Mouse (Mus musculus) thymus, adult 2 months (tissue): ENCODE results near the gene Cabp1. TPM values are rescaled to one million over a fixed set of nuclear protein-coding genes. Genes with fewer than 3 reads are reported as not detected.

ENCODE experiments used
- DNase-seq: peaks from one replicate; pipeline ENCODE4 v3.0.0; 2021
- H3K27ac ChIP-seq: fragments of 200-500 bp; 2 replicates; pipeline ENCODE4 v1.5.1; 2012; ENCODE audit warnings: low read length, control low read depth; ENCODE audit not compliant: control insufficient read depth, insufficient read depth
- H3K27me3 ChIP-seq: fragments of 200-500 bp; 2 replicates; pipeline ENCODE4 v1.6.1; 2012; ENCODE audit warnings: mild to moderate bottlenecking, low read length, moderate library complexity, mixed read lengths; ENCODE audit not compliant: control insufficient read depth, insufficient read depth
- H3K36me3 ChIP-seq: fragments of 200-500 bp; 2 replicates; pipeline ENCODE4 v1.6.1; 2012; ENCODE audit warnings: mild to moderate bottlenecking, low read length, moderate library complexity; ENCODE audit not compliant: control insufficient read depth, insufficient read depth
- H3K4me1 ChIP-seq: fragments of 200-500 bp; replicated peaks from 2 replicates; pipeline ENCODE4 v1.6.1; 2012; ENCODE audit warnings: low read length; ENCODE audit not compliant: control insufficient read depth, insufficient read depth
- H3K4me3 ChIP-seq: fragments of 200-500 bp; 2 replicates; pipeline ENCODE4 v1.5.1; 2012; ENCODE audit warnings: mild to moderate bottlenecking, low read length, control low read depth, moderate library complexity; ENCODE audit not compliant: control insufficient read depth, insufficient read depth
- CTCF ChIP-seq: fragments of 200-500 bp; IDR thresholded peaks from 2 replicates; pipeline ENCODE4 v1.5.1; 2012; ENCODE audit warnings: mild to moderate bottlenecking, control low read depth, low read length, moderate library complexity, borderline replicate concordance; ENCODE audit not compliant: control insufficient read depth, poor library complexity, insufficient read depth; ENCODE audit errors: extremely low read depth
- POLR2A ChIP-seq: fragments of 200-500 bp; IDR thresholded peaks from 2 replicates; pipeline ENCODE4 v1.6.1; 2012; ENCODE audit warnings: mild to moderate bottlenecking, low read length, control low read depth, moderate library complexity; ENCODE audit not compliant: control insufficient read depth, poor library complexity, insufficient read depth; ENCODE audit errors: extremely low read depth
- WGBS: fragments of 180-500 bp; shearing (Covaris S2); methylation state at CpG from one replicate; pipeline ENCODE4 v1.1.7; 2018; 5-methylcytosine and 5-hydroxymethylcytosine counted together
- polyA plus RNA-seq: library from polyadenylated mRNA; depleted of rRNA; stranded (reverse); fragments of >200 nt; gene quantifications from 2 replicates; pipeline ENCODE4 v1.2.3, GENCODE M21; 2012; rRNA removed

The Cabp1 gene
- polyA plus RNA-seq, 1 experiment: 0.58 TPM

GRCm38 (mm10) chr5:115129328-115129727, 64.9 kb downstream of the Cabp1 start:
- Histone ChIP-seq H3K27me3 (no peaks in the 10 kb centered on the region), H3K4me3 (no peak overlapping the region), H3K36me3 (peaks cover 12% of the 10 kb centered on the region), H3K4me1 (peaks cover 36% of the 10 kb centered on the region), H3K27ac (no peak overlapping the region)
- no peak for TF ChIP-seq POLR2A
- TF ChIP-seq CTCF: no peak
- WGBS: 95% methylated on average over 6 of the region's 6 CpGs
- no peak for DNase-seq

GRCm38 (mm10) chr5:115127421-115128179, 66.6 kb downstream of the Cabp1 start:
- H3K27ac ChIP-seq: 0 out of 2 replicates have a peak overlapping the region, but pooled peaks have one; percentile 5
- H3K4me3 ChIP-seq: no peak overlapping the region

GRCm38 (mm10) chr5:115126578-115127312, 67.4 kb downstream of the Cabp1 start:
- H3K36me3 ChIP-seq: peaks cover 12% of the 10 kb centered on the region
- no peaks in the 10 kb centered on the region for H3K27me3 ChIP-seq
- H3K4me1 ChIP-seq: peaks cover 20% of the 10 kb centered on the region
- 0 out of 2 replicates have a peak overlapping the region, but pooled peaks have one; percentile 5 for H3K27ac ChIP-seq
- H3K4me3 ChIP-seq: no peak overlapping the region; the same call in 1 of the 2 replicates
- TF ChIP-seq POLR2A (no peak), CTCF (no peak)
- 81% methylated on average over 28 of the region's 28 CpGs for WGBS
- no peak for DNase-seq

More at GRCm38 (mm10) chr5:115127421-115128179, 66.6 kb downstream of the Cabp1 start:
- no peak for DNase-seq
- H3K36me3 ChIP-seq: peaks cover 12% of the 10 kb centered on the region
- H3K4me1 ChIP-seq: peaks cover 20% of the 10 kb centered on the region
- no peak for TF ChIP-seq POLR2A
- TF ChIP-seq CTCF: no peak
- WGBS: 95% methylated on average over 22 of the region's 22 CpGs
- no peaks in the 10 kb centered on the region for H3K27me3 ChIP-seq

- peaks cover 12% of the 10 kb centered on the region for H3K36me3 ChIP-seq
- 37% methylated on average over 24 of the region's 24 CpGs for whole genome bisulfite sequencing
- no peak overlapping the region for H3K4me3 ChIP-seq
- H3K27ac ChIP-seq: no peak overlapping the region
- H3K4me1 ChIP-seq: peaks cover 19% of the 10 kb centered on the region
- TF ChIP-seq POLR2A (no peak; the same call in 1 of the 2 replicates), CTCF (peak; percentile 89)
- DNase-seq: peak; percentile 88
- H3K27me3 ChIP-seq: no peaks in the 10 kb centered on the region
Measured at GRCm38 (mm10) chr5:115125211-115125871, 68.8 kb downstream of the Cabp1 start.

GRCm38 (mm10) chr5:115124690-115125089, 69.5 kb downstream of the Cabp1 start:
- Histone ChIP-seq H3K27ac (no peak overlapping the region), H3K36me3 (peaks cover 12% of the 10 kb centered on the region), H3K4me1 (peaks cover 14% of the 10 kb centered on the region; the same call in 1 of the 2 replicates), H3K27me3 (no peaks in the 10 kb centered on the region), H3K4me3 (no peak overlapping the region)
- 97% methylated on average over 6 of the region's 6 CpGs for WGBS
- no peak for TF ChIP-seq POLR2A
- no peak for TF ChIP-seq CTCF
- no peak for DNase-seq

GRCm38 (mm10) chr5:115120978-115121377, 73.2 kb downstream of the Cabp1 start:
- no peak for TF ChIP-seq CTCF
- no peak for TF ChIP-seq POLR2A
- Histone ChIP-seq H3K27me3 (no peaks in the 10 kb centered on the region), H3K4me3 (no peak overlapping the region), H3K4me1 (peaks cover 5% of the 10 kb centered on the region), H3K36me3 (peaks cover 1% of the 10 kb centered on the region), H3K27ac (no peak overlapping the region)
- 87% methylated on average over 5 of the region's 5 CpGs for WGBS
- no peak for DNase-seq

- H3K36me3 ChIP-seq: no peaks in the 10 kb centered on the region
- H3K27me3 ChIP-seq: no peaks in the 10 kb centered on the region
- 1% methylated on average over 39 of the region's 39 CpGs for WGBS
- TF ChIP-seq POLR2A (peak; percentile 50; the same call in 1 of the 2 replicates), CTCF (0 out of 2 replicates have a peak, but pooled peaks have one; percentile 34)
- H3K4me3 ChIP-seq: peak within 1 kb of the TSS; percentile 71
- peaks cover 5% of the 10 kb centered on the region; the same call in 1 of the 2 replicates for H3K4me1 ChIP-seq
- peak within 1 kb of the TSS; percentile 5; the same call in 1 of the 2 replicates for H3K27ac ChIP-seq
- peak; percentile 92 for DNase-seq
Measured at GRCm38 (mm10) chr5:115118961-115119570, 75.1 kb downstream of the Cabp1 start, which contains the start of gene Acads. Acads (minus strand) TSS chr5:115119346.

Other genes starting within 250 kb of the Cabp1 start
- 4.0 and 4.1 TPM in 2 replicates for gene Hnf1a, start 223.3 kb downstream of the Cabp1 start, polyA plus RNA-seq
- 112 and 124 TPM in 2 replicates for gene Sppl3, start 183.2 kb downstream of the Cabp1 start, polyA plus RNA-seq
- 0.26 TPM in 1 of 2 replicates, not detected in the other for gene Gm10401, start 96.1 kb downstream of the Cabp1 start, polyA plus RNA-seq
- gene Acads, start 75.0 kb downstream of the Cabp1 start, polyA plus RNA-seq: 99.6 and 101 TPM in 2 replicates
- 67.3 and 68.6 TPM in 2 replicates for gene Unc119b, start 59.4 kb downstream of the Cabp1 start, polyA plus RNA-seq
- gene Mlec, start 36.2 kb downstream of the Cabp1 start, polyA plus RNA-seq: 95.0 and 98.5 TPM in 2 replicates
- gene Pop5, start 41.5 kb upstream of the Cabp1 start, polyA plus RNA-seq: 166 and 189 TPM in 2 replicates
- 178 and 224 TPM in 2 replicates for gene Rnf10, start 78.5 kb upstream of the Cabp1 start, polyA plus RNA-seq
- gene Coq5, start 85.3 kb upstream of the Cabp1 start, polyA plus RNA-seq: 11.6 and 12.5 TPM in 2 replicates
- gene Dynll1, start 106.6 kb upstream of the Cabp1 start, polyA plus RNA-seq: 407 and 496 TPM in 2 replicates
- 67.6 and 92.9 TPM in 2 replicates for gene Srsf9, start 132.8 kb upstream of the Cabp1 start, polyA plus RNA-seq
- gene Gatc, start 146.8 kb upstream of the Cabp1 start, polyA plus RNA-seq: 10.1 and 11.3 TPM in 2 replicates
- 10.7 and 12.8 TPM in 2 replicates for gene Triap1, start 146.8 kb upstream of the Cabp1 start, polyA plus RNA-seq
- 2,836 and 2,976 TPM in 2 replicates for gene Cox6a1, start 154.6 kb upstream of the Cabp1 start, polyA plus RNA-seq
- 6.1 and 6.6 TPM in 2 replicates for gene Msi1, start 235.2 kb upstream of the Cabp1 start, polyA plus RNA-seq